29 mouse cellular contexts compared by ENCODE assay signal in the genomic region with DNA sequence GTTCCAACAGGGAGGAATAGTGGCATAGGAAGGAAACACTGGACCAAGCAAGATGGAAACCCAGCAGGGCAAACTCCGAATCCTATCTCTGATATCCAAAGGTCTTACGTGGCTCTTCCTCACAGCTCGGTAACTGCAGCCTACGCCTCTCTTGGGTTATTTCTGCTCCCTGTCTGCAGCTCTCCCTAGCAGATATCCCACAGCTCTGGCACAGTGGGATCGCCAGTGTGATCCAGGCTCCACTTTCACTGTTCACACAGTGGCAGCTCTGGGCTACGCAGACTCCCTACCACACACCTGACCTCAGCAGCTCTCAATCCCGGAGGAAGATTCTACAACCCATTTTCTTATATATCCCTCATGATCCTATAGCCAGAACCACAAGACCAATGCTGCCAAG. TPM values are rescaled to one million over a fixed set of nuclear protein-coding genes. Genes with fewer than 3 reads are reported as not detected.
DNase-seq lines count a peak whose midpoint lies in the region; ATAC-seq and TF ChIP-seq lines count a peak whose summit lies in the region.
"Had no signal": no experiment of that assay in that cellular context is flagged by ENCODE, and none has a peak within 500 bp of the region (broad histone marks: within the 10 kb centered on the region; RNA-seq: fewer than 3 reads in every experiment).

No protein-coding gene starts in this region.

- 75% methylated on average over 7 of the region's 7 CpGs for WGBS in olfactory bulb, adult 2 months
- 95% methylated on average over 7 of the region's 7 CpGs for WGBS in kidney, embryonic 15.5 days
- WGBS in forebrain, embryonic 10.5 days, result 97% methylated on average over 7 of the region's 7 CpGs

- peaks cover 82% of the 10 kb centered on the region for H3K36me3 ChIP-seq in kidney, embryonic 15.5 days
- H3K36me3 ChIP-seq in forebrain, embryonic 10.5 days (replicated peaks), result peaks cover 96% of the 10 kb centered on the region

- H3K9me3 ChIP-seq in kidney, embryonic 15.5 days (replicated peaks), result no peaks in the 10 kb centered on the region
- H3K9me3 ChIP-seq in forebrain, embryonic 10.5 days, result peaks cover 4% of the 10 kb centered on the region; the same call in 1 of the 2 replicates

- no peak for TF ChIP-seq POLR2A in olfactory bulb, adult 2 months (IDR thresholded peaks at IDR 0.05; ENCODE audit: insufficient read depth, low read depth, low read length)

- H3K27ac ChIP-seq in olfactory bulb, adult 2 months (ENCODE audit: insufficient read depth, low read depth, low read length), result peak overlapping the region; percentile 42; the same call in 1 of the 2 replicates
- no peak overlapping the region for H3K27ac ChIP-seq in kidney, embryonic 15.5 days
- H3K27ac ChIP-seq in forebrain, embryonic 10.5 days, result no peak overlapping the region
- H3K27ac ChIP-seq: gastrocnemius, adult 2 months; hindbrain, embryonic 10.5 days; hindbrain, embryonic 13.5 days had no signal

- DNase-seq in left cerebral cortex, adult 18-20 months (ENCODE audit: low spot score in 2 of 2), result peak; percentile 27 to 39
- no peak for DNase-seq in left cerebral cortex, adult 11 months (ENCODE audit: low spot score)
- peak; percentile 26 for DNase-seq in right cerebral cortex, postnatal 25 days
- no peak for DNase-seq in right cerebral cortex, postnatal 10 days (ENCODE audit: low spot score in 2 of 2)
- DNase-seq in forebrain, embryonic 10.5 days (ENCODE audit: extremely low spot score, low spot score), result no peak
- DNase-seq: adrenal gland, adult 2 months; adrenal gland, postnatal 14 days; cerebellum, adult 11-12 months; cerebellum, adult 8-10 months; cerebellum, postnatal 10 days; cerebellum, postnatal 36 days; gastrocnemius, adult 2 months; gastrocnemius, postnatal 14 days; heart, adult 11 months; heart, postnatal 36 days had no signal

- H3K4me3 ChIP-seq in olfactory bulb, adult 2 months (ENCODE audit: insufficient read depth, low read depth, low read length), result no peak overlapping the region
- no peak overlapping the region for H3K4me3 ChIP-seq in kidney, embryonic 15.5 days (replicated peaks)
- no peak overlapping the region for H3K4me3 ChIP-seq in forebrain, embryonic 10.5 days
- H3K4me3 ChIP-seq: gastrocnemius, adult 2 months; hindbrain, embryonic 10.5 days; hindbrain, embryonic 13.5 days had no signal

- H3K4me2 ChIP-seq in kidney, embryonic 15.5 days, result no peak overlapping the region
- H3K4me2 ChIP-seq: heart, embryonic 11.5 days; hindbrain, embryonic 13.5 days had no signal

- H3K4me1 ChIP-seq in olfactory bulb, adult 2 months (ENCODE audit: control insufficient read depth, insufficient read depth, low read length), result peaks cover 15% of the 10 kb centered on the region
- H3K4me1 ChIP-seq in kidney, embryonic 15.5 days, result no peaks in the 10 kb centered on the region
- no peaks in the 10 kb centered on the region for H3K4me1 ChIP-seq in forebrain, embryonic 10.5 days
- H3K4me1 ChIP-seq: hindbrain, embryonic 10.5 days; hindbrain, embryonic 13.5 days had no signal

- TF ChIP-seq CTCF in olfactory bulb, adult 2 months (IDR thresholded peaks at IDR 0.05; ENCODE audit: insufficient read depth, low read depth, low read length), result no peak

- ATAC-seq in kidney, embryonic 15.5 days (replicated peaks; ENCODE audit: low FRiP score), result no peak
- ATAC-seq: CD4-positive, CD25-positive, alpha-beta regulatory T cell, adult 4 months; forebrain, embryonic 14.5 days; hindbrain, embryonic 16.5 days had no signal

- no peaks in the 10 kb centered on the region for H3K27me3 ChIP-seq in kidney, embryonic 15.5 days
- H3K27me3 ChIP-seq in forebrain, embryonic 10.5 days (ENCODE audit: poor library complexity, severe bottlenecking), result no peaks in the 10 kb centered on the region
- H3K27me3 ChIP-seq: hindbrain, embryonic 13.5 days had no signal

- no peak overlapping the region for H3K9ac ChIP-seq in kidney, embryonic 15.5 days
- H3K9ac ChIP-seq: hindbrain, embryonic 13.5 days had no signal

RNA-seq across cellular contexts. Expression of gene Brk1, which starts 9.6 kb away (rescaled TPM):
- 100 to 1,000 TPM; 210 to 217 TPM for total RNA-seq in left cerebral cortex, adult 18-20 months (2021)
- not detected in 2 replicates for polyA plus RNA-seq in olfactory bulb, adult 2 months (2012; ENCODE audit: insufficient read depth, insufficient read length, low replicate concordance, missing spikeins)
- 206 and 211 TPM in 2 replicates for polyA plus RNA-seq in kidney, embryonic 15.5 days (2015; fragmentation: Nextera tagmentation; extraction: Ambion mirVana)
- 200 and 203 TPM in 2 replicates for polyA plus RNA-seq in forebrain, embryonic 10.5 days (2016; fragmentation: Nextera tagmentation; extraction: Ambion mirVana)

RNA-seq across cellular contexts. Expression of gene Vhl, which starts 9.6 kb away (rescaled TPM):
- 10 to 100 TPM; 35.3 to 46.6 TPM for total RNA-seq in left cerebral cortex, adult 18-20 months (2021)
- not detected in 2 replicates for polyA plus RNA-seq in olfactory bulb, adult 2 months (2012; ENCODE audit: insufficient read depth, insufficient read length, low replicate concordance, missing spikeins)
- polyA plus RNA-seq in kidney, embryonic 15.5 days (2015; fragmentation: Nextera tagmentation; extraction: Ambion mirVana), result 36.1 and 39.3 TPM in 2 replicates
- polyA plus RNA-seq in forebrain, embryonic 10.5 days (2016; fragmentation: Nextera tagmentation; extraction: Ambion mirVana), result 41.4 and 42.4 TPM in 2 replicates

RNA-seq across cellular contexts. Expression of gene Fancd2os, which starts 13.6 kb away (rescaled TPM):
- total RNA-seq in left cerebral cortex, adult 18-20 months (2021), result not detected
- polyA plus RNA-seq in olfactory bulb, adult 2 months (2012; ENCODE audit: insufficient read depth, insufficient read length, low replicate concordance, missing spikeins), result not detected in 2 replicates
- polyA plus RNA-seq in kidney, embryonic 15.5 days (2015; fragmentation: Nextera tagmentation; extraction: Ambion mirVana), result 0.84 and 0.87 TPM in 2 replicates
- not detected in 2 replicates for polyA plus RNA-seq in forebrain, embryonic 10.5 days (2016; fragmentation: Nextera tagmentation; extraction: Ambion mirVana)
- total RNA-seq: adrenal gland, postnatal 14 days; gastrocnemius, adult 2 months; gastrocnemius, postnatal 14 days; gastrocnemius, postnatal 4 days; heart, adult 8-10 months; heart, postnatal 36 days had no signal
- polyA plus RNA-seq: CD4-positive, CD25-positive, alpha-beta regulatory T cell, adult 4 months; embryonic facial prominence, embryonic 11.5 days; embryonic facial prominence, embryonic 14.5 days; forebrain, embryonic 11.5 days; forebrain, embryonic 14.5 days; heart, postnatal 0 days had no signal

RNA-seq across cellular contexts. Expression of gene Irak2, which starts 24.1 kb away (rescaled TPM):
- total RNA-seq in left cerebral cortex, adult 18-20 months (2021), result 10 to 100 TPM; 23.5 to 25.4 TPM
- polyA plus RNA-seq in olfactory bulb, adult 2 months (2012; ENCODE audit: insufficient read depth, insufficient read length, low replicate concordance, missing spikeins), result not detected in 2 replicates
- polyA plus RNA-seq in kidney, embryonic 15.5 days (2015; fragmentation: Nextera tagmentation; extraction: Ambion mirVana), result 5.2 and 5.3 TPM in 2 replicates
- 3.8 and 3.9 TPM in 2 replicates for polyA plus RNA-seq in forebrain, embryonic 10.5 days (2016; fragmentation: Nextera tagmentation; extraction: Ambion mirVana)

Comparison
In these comparisons a context has a peak if more than half of its experiments do, and no peak if none do; other contexts are left out.
1. DNase-seq: peak in left cerebral cortex, adult 18-20 months (2 of 2) and right cerebral cortex, postnatal 25 days (single experiment); none in left cerebral cortex, adult 11 months (single experiment), right cerebral cortex, postnatal 10 days (0 of 2) and forebrain, embryonic 10.5 days (single experiment).